Mouse (Mus musculus) gastrocnemius, adult 18-20 months (tissue): ENCODE measurements around the gene Stx3. TPM values are rescaled to one million over a fixed set of nuclear protein-coding genes. Genes with fewer than 3 reads are reported as not detected.
A peak's percentile ranks its signal among the peaks of the same experiment; 100 is the strongest.

Experiments
- DNase-seq: peaks from one replicate; pipeline ENCODE4 v3.0.0; 2021; ENCODE audit warnings: low spot score
- long read RNA-seq, 2 experiments: library from polyadenylated mRNA; stranded (forward); transcript quantifications; one replicate each; pipeline ENCODE4 v2.0.0; 2021
- total RNA-seq, 2 experiments: library from RNA; stranded (reverse); gene quantifications; 2 replicates each; pipeline ENCODE4 v1.2.3; 2021

Gene Stx3
- 1 to 10 TPM; 1.7 to 1.8 TPM for total RNA-seq
- long read RNA-seq, experiment 1, partial matches to known transcripts = 0 of 3 reads
- long read RNA-seq, experiment 1, other reads (novel, unspliced or antisense) = 1 of 3 reads
- long read RNA-seq, experiment 2, partial matches to known transcripts = 0 of 1 reads
- long read RNA-seq, experiment 2, other reads (novel, unspliced or antisense) = 0 of 1 reads

GRCm38 (mm10) chr19:11819143-11819700, at the start of gene Stx3:
Gene Stx3, minus strand, starts transcription at chr19:11819403.
- DNase-seq = no peak

DNA sequence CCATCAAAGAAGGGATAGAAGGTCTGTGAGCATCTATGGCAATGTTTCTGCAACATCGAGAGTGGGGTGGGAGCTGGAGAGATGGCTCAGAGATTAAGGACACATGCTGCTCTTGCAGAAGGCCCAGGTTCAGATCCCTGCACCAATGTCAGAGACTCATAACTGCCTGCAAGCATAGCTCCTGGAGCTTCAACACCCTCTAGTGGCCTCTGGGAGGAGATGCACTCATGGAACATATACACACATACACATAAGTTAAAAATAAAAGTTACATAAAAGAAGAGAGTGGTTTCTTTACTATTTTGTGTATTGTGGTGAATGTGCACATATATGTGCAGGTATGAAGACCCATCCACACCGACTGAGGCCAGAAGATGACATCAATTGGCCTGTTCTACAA, 48.6 kb upstream of the Stx3 start:
- DNase-seq = no peak

DNA sequence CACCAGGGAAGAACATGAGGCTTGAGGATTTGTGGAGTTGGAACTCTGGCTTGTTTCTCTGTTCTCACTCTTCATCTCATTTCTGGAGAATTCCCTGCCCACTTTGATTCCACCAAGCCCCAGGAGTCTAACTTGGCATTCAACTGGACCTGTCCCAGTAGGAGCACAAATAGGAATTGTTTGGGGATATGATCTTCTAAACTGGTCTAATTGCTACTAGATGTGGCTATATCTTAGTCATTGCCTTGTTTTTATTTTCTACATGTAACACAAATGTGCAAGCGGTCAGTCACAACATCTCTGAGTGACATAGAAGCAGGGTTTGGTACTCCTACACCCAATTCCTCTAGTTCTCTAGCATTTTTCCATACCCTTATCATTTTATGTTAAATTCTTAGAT, 41.8 kb upstream of the Stx3 start, which contains the start of gene Olfr1418:
Gene Olfr1418, minus strand, starts transcription at position 101 of the 400 bp plus-strand sequence.
- DNase-seq = no peak

DNA sequence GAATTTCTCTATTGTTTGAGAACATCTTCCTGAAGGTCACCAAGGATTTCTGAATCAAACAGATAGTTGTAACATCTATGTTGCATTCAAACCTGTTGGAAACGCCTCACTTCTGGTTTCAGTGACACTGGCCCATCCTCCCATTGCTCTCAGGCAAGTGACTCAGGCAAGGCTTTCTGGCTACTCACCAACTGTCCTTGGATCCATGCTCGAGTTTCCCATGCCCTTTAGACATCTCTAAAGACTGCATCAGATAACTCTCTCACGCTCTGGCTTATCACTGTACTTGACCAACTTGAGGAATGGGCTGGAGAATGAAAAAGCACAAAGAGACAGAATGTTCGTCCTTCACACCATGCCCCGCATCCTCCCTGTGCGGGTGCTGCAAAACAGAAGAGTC, 37.3 kb upstream of the Stx3 start:
- DNase-seq = no peak

GRCm38 (mm10) chr19:11854821-11855220, 35.6 kb upstream of the Stx3 start:
- DNase-seq = no peak

GRCm38 (mm10) chr19:11852652-11853051, 33.4 kb upstream of the Stx3 start:
- no peak for DNase-seq

DNA sequence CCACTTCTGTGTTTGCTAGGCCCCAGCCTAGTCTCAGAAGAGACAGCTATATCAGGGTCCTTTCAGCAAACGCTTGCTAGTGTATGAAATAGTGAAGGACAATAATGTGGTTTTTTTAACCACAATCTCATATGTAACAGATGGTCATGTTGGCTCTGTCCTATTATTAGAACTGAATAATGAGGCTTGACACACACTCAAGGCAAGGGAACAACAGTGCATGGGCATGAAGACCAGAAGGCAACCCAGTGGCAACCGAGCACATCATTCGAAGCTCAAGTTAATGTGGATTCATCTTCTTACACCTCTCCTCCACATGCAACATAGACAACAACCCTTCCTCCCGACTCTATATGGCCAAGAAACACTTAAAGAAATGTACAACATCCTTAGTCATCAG, 27.1 kb upstream of the Stx3 start:
- DNase-seq = no peak

GRCm38 (mm10) chr19:11839119-11839518, 19.9 kb upstream of the Stx3 start, which contains the start of gene Olfr1417:
Gene Olfr1417, minus strand, starts transcription at chr19:11839219.
- DNase-seq = no peak

DNA sequence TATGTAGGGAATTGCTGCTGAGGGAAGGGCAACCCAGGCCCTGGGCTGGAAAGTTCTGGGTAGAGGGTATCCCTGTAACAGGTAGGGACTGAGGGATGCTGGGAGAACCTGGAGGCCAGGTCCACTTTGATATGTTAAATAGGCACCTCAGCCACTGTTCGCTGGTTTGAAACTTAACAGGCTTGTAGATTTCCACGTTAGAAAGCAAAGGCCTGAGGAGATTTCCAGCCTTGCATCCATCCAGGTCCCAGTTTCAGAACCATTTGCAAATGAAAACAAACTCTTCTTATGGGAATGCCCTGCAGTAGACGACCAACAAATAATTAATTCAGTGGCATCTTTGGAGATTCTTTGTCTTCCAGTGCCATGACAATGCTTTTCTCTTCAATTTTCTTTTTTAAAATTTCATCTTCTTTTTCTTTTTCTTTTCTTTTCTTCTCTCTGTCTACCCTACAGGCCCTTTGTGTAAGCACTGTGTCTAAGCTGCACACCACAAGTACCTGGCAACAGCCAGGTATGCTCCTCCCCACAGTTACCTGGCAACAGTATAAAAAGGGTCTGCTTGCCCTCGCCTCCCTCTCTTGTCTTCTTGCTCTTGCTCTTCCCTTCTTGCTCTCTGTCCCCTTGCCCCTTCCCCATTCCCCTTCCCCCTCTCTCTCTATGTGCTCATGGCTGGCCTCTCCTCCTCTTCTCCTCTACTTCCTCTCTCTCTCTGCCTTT, 4.3 kb upstream of the Stx3 start:
- no peak for DNase-seq

DNA sequence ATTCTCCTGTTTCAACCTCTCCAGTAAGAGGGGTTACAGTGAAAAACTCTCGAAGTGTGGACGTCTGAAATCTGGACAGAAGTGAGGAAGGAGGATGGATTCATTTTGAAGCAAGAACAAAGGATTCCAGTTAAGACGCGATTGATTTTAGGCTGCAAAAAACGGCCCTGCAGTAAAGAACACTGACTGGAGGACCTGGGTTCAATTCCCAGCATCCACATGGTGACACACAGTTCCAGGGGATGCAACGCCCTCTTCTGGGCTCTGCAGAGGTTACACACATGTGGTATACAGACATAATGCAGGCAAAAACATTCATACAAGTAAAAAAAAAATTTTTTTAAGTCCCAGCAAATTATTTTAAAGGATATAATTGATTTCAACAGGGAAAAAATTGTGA, 1.0 kb upstream of the Stx3 start:
- no peak for DNase-seq

- peak; percentile 77 for DNase-seq
These were observed 597 bp upstream of the Stx3 start for GRCm38 (mm10) chr19:11819800-11820199.

DNA sequence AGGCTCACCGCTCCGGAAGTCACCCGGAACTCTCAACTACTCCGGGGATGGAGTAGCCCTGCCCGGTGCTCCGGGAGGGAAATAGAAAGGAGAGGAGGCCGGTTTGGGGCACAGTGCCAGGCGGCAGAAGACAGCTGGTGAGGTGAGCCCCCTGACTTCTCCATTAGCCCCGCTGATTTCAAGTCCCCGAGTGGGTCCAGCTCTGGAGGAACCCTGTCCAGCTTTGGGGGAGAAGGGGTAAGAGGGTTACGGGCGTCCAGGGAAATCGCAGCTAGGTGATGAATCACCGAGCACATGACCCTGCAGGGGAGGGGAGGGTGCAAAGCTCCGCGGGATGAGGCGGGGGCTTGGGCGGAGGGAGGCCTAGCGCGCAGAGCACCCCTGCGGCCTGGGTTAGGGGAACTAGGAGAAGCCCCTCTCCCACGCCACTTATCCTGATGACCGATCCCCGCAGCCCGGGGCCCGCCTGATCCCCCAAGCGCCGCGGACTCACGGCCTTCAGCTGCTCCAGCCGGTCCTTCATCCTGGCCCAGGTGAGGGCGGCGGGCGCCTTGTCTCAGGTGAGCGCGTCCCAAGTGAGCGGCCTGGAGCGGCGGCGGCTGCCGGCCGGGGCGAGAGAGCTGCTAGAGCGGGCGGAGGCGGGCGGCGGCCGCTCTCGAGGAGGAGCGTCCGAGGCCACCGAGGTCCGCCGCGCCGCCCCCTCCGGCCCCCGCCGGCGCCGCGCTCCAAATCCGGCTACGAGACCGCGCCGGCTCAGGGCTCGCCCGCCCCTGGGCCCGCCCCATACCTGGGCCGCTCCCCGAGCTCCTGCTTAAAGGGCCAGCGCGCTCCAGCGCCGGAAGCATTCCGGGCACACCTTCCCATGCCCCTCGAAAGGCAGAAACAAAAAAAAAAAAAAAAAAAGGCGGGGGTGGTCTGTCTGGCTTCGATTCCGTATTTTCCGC, 732 bp downstream of the Stx3 start:
- peak; percentile 33 for DNase-seq

- no peak for DNase-seq
These were observed 1.6 kb downstream of the Stx3 start for GRCm38 (mm10) chr19:11817586-11817985.

GRCm38 (mm10) chr19:11816706-11817105, 2.5 kb downstream of the Stx3 start:
- DNase-seq = no peak

- no peak for DNase-seq
These were observed 4.4 kb downstream of the Stx3 start for GRCm38 (mm10) chr19:11814742-11815333.

DNA sequence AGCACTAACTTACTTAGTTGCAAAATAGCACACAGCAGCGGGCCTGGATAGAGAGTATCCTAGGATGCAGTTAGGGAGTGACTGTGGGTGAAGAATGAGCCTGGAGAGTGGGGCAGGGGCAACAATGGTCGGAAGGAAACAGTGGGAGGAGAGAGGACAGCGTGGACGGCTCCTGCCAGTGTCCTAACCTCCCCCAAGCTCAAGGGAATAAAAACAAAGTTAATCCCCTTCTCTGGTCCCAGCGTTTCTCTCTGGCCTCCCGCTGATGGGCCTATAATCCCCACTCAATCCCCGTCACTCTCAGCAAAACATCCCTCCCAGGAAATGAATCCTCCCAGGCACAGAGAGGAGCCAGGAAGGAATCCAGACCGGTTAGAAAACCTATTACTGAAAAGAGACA, 5.6 kb downstream of the Stx3 start:
- DNase-seq = no peak

- DNase-seq = no peak
These were observed 6.1 kb downstream of the Stx3 start for GRCm38 (mm10) chr19:11813136-11813535.

- DNase-seq = no peak
These were observed 7.4 kb downstream of the Stx3 start for GRCm38 (mm10) chr19:11811688-11812365.

GRCm38 (mm10) chr19:11810856-11811255, 8.3 kb downstream of the Stx3 start:
- peak; percentile 24 for DNase-seq

DNA sequence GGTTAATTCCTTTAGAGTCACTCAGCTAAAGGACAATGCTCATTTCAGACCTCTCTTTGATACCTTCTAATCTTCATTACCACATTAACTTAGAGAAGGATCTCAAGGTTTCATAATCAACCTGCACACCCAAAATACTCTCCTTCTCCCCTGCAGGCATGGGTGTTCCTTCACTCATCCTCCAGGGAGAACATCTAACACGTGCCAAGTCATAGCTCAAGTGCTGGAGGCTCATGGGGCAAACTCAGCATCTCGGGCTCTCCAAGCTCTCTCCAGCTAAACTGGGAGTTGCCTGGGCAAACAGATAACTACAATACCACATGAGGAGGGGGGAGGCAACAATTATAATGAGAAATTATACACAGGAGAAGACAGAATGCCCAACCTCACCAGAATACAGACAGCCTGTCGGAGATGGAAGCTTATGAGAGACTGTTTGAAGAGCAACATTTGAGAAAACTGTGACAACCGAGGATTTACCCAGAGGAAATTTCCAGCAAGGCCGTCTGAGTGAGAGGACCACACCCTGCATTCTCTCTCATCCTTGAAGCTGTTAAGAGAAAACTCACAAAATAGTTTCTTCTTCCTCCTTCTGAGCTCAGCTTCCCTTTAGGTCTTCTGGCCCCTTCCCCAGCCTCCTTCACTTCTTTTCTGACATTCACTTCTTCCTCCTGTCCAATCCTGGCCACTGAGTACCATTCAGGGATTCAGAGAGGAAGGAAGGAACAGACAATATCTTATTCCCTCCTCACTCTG, 9.0 kb downstream of the Stx3 start:
- DNase-seq = no peak
